Mouse (Mus musculus) neural tube, embryonic 11.5 days (tissue): ENCODE measurements around the gene Smagp. TPM values are rescaled to one million over a fixed set of nuclear protein-coding genes. Genes with fewer than 3 reads are reported as not detected.

Source experiments
- ATAC-seq: fragments of 200-750 bp; cut with Nextera tagmentation; 2 replicates; pipeline ENCODE4 v1.8.0; 2017; ENCODE audit warnings: moderate number of reproducible peaks, mild to moderate bottlenecking, moderate TSS enrichment, moderate library complexity; ENCODE audit not compliant: insufficient read depth, low FRiP score, low TSS enrichment
- DNase-seq: peaks from one replicate; pipeline ENCODE4 v3.0.0-alpha.2; 2015; ENCODE audit warnings: low spot score
- H3K27ac ChIP-seq: fragments of 300-500 bp; sonication (generic); 2 replicates; pipeline ENCODE4 v1.5.1; 2014; ENCODE audit warnings: low read depth, mild to moderate bottlenecking, low read length
- H3K27me3 ChIP-seq: fragments of 300-500 bp; sonication (generic); 2 replicates; pipeline ENCODE4 v1.6.1; 2014; ENCODE audit warnings: mild to moderate bottlenecking, low read length, mixed read lengths; ENCODE audit not compliant: control insufficient read depth, insufficient read depth
- H3K36me3 ChIP-seq: fragments of 300-500 bp; sonication (generic); 2 replicates; pipeline ENCODE4 v1.6.1; 2014; ENCODE audit warnings: mild to moderate bottlenecking, low read length, moderate library complexity, mixed read lengths; ENCODE audit not compliant: control insufficient read depth, insufficient read depth
- H3K4me1 ChIP-seq: fragments of 300-500 bp; sonication (generic); 2 replicates; pipeline ENCODE4 v1.6.1; 2014; ENCODE audit warnings: low read length, mixed read lengths; ENCODE audit not compliant: control insufficient read depth, insufficient read depth
- H3K4me2 ChIP-seq: fragments of 300-500 bp; sonication (generic); 2 replicates; pipeline ENCODE4 v1.6.1; 2014; ENCODE audit warnings: low read depth, mild to moderate bottlenecking, moderate library complexity
- H3K4me3 ChIP-seq: fragments of 300-500 bp; sonication (generic); 2 replicates; pipeline ENCODE4 v1.5.1; 2014; ENCODE audit warnings: low read depth, low read length
- H3K9ac ChIP-seq: fragments of 300-500 bp; sonication (generic); 2 replicates; pipeline ENCODE4 v1.6.1; 2014; ENCODE audit warnings: mild to moderate bottlenecking, low read length
- H3K9me3 ChIP-seq: fragments of 300-500 bp; sonication (generic); 2 replicates; pipeline ENCODE4 v1.6.1; 2016; ENCODE audit warnings: low read length; ENCODE audit not compliant: control insufficient read depth
- WGBS: fragments of 180-500 bp; shearing (Covaris S2); extraction: QIAGEN DNeasy Blood & Tissue Kit; methylation state at CpG from one replicate; pipeline ENCODE4 v1.1.7; 2014; 5-methylcytosine and 5-hydroxymethylcytosine counted together
- polyA plus RNA-seq: library from polyadenylated mRNA; unstranded; fragments of >200 nt; fragmentation: Nextera tagmentation; extraction: Ambion mirVana; gene quantifications from 2 replicates; pipeline ENCODE4 v1.2.1, GENCODE M21; 2014

The Smagp gene
- polyA plus RNA-seq, 1 experiment from 2014 or later: 3.8 TPM

- Histone ChIP-seq H3K9ac (no peak overlapping the region), H3K4me2 (no peak overlapping the region), H3K4me3 (no peak overlapping the region), H3K27ac (no peak overlapping the region), H3K9me3 (no peaks in the 10 kb centered on the region), H3K27me3 (no peaks in the 10 kb centered on the region), H3K36me3 (no peaks in the 10 kb centered on the region), H3K4me1 (0 out of 2 replicates have a peak, but pooled peaks cover 3% of the 10 kb centered on the region)
- 82% methylated on average over 5 of the region's 5 CpGs for WGBS
- ATAC-seq (no peak), DNase-seq (no peak)
Observed at GRCm38 (mm10) chr15:100667871-100668545, 31.3 kb upstream of the Smagp start.

GRCm38 (mm10) chr15:100667420-100667819 lies 30.7 kb upstream of the Smagp start:
- no peak for DNase-seq
- WGBS: 51% methylated on average over 6 of the region's 6 CpGs
- H3K27me3 ChIP-seq: no peaks in the 10 kb centered on the region
- no peak overlapping the region for H3K4me2 ChIP-seq
- no peak for ATAC-seq
- H3K9ac ChIP-seq: no peak overlapping the region
- H3K36me3 ChIP-seq: no peaks in the 10 kb centered on the region
- H3K4me3 ChIP-seq: no peak overlapping the region
- H3K9me3 ChIP-seq: no peaks in the 10 kb centered on the region
- 0 out of 2 replicates have a peak, but pooled peaks cover 3% of the 10 kb centered on the region for H3K4me1 ChIP-seq
- no peak overlapping the region for H3K27ac ChIP-seq

- H3K9ac ChIP-seq: no peak overlapping the region
- H3K36me3 ChIP-seq: no peaks in the 10 kb centered on the region
- no peak overlapping the region for H3K27ac ChIP-seq
- H3K4me1 ChIP-seq: 0 out of 2 replicates have a peak, but pooled peaks cover 3% of the 10 kb centered on the region
- no peaks in the 10 kb centered on the region for H3K27me3 ChIP-seq
- no peaks in the 10 kb centered on the region for H3K9me3 ChIP-seq
- 15% methylated on average over 12 of the region's 12 CpGs for WGBS
- ATAC-seq (no peak), DNase-seq (no peak)
- H3K4me2 ChIP-seq: no peak overlapping the region
- no peak overlapping the region for H3K4me3 ChIP-seq
Observed at GRCm38 (mm10) chr15:100666851-100667250, 30.1 kb upstream of the Smagp start.

- Histone ChIP-seq H3K4me3 (no peak overlapping the region), H3K27me3 (no peaks in the 10 kb centered on the region), H3K36me3 (no peaks in the 10 kb centered on the region), H3K9me3 (no peaks in the 10 kb centered on the region), H3K4me2 (no peak overlapping the region), H3K27ac (no peak overlapping the region), H3K4me1 (0 out of 2 replicates have a peak, but pooled peaks cover 3% of the 10 kb centered on the region), H3K9ac (no peak overlapping the region)
- DNase-seq (no peak), ATAC-seq (no peak)
- WGBS: under 1% methylated on average over 7 of the region's 7 CpGs
Observed at GRCm38 (mm10) chr15:100666219-100666696, 29.5 kb upstream of the Smagp start.

GRCm38 (mm10) chr15:100665411-100666218 lies 28.9 kb upstream of the Smagp start:
- no peaks in the 10 kb centered on the region for H3K9me3 ChIP-seq
- H3K4me3 ChIP-seq: no peak overlapping the region
- H3K36me3 ChIP-seq: no peaks in the 10 kb centered on the region
- 0 out of 2 replicates have a peak, but pooled peaks cover 3% of the 10 kb centered on the region for H3K4me1 ChIP-seq
- DNase-seq (no peak), ATAC-seq (no peak)
- H3K27ac ChIP-seq: no peak overlapping the region
- H3K4me2 ChIP-seq: no peak overlapping the region
- no peak overlapping the region for H3K9ac ChIP-seq
- H3K27me3 ChIP-seq: no peaks in the 10 kb centered on the region
- 29% methylated on average over 9 of the region's 9 CpGs for WGBS

- WGBS: 76% methylated on average over 9 of the region's 9 CpGs
- no peaks in the 10 kb centered on the region for H3K9me3 ChIP-seq
- no peak for DNase-seq
- no peaks in the 10 kb centered on the region for H3K36me3 ChIP-seq
- H3K9ac ChIP-seq: no peak overlapping the region
- no peak overlapping the region for H3K4me3 ChIP-seq
- H3K27ac ChIP-seq: no peak overlapping the region
- H3K4me2 ChIP-seq: no peak overlapping the region
- no peak for ATAC-seq
- 0 out of 2 replicates have a peak, but pooled peaks cover 3% of the 10 kb centered on the region for H3K4me1 ChIP-seq
- no peaks in the 10 kb centered on the region for H3K27me3 ChIP-seq
Observed at GRCm38 (mm10) chr15:100664813-100665274, 28.1 kb upstream of the Smagp start.

GRCm38 (mm10) chr15:100660805-100661204 lies 24.1 kb upstream of the Smagp start:
- no peaks in the 10 kb centered on the region for H3K27me3 ChIP-seq
- no peaks in the 10 kb centered on the region for H3K36me3 ChIP-seq
- 87% methylated on average over 5 of the region's 5 CpGs for WGBS
- no peak overlapping the region for H3K9ac ChIP-seq
- no peak overlapping the region for H3K4me3 ChIP-seq
- no peaks in the 10 kb centered on the region for H3K9me3 ChIP-seq
- no peaks in the 10 kb centered on the region for H3K4me1 ChIP-seq
- DNase-seq: no peak
- ATAC-seq: no peak
- H3K27ac ChIP-seq: no peak overlapping the region
- no peak overlapping the region for H3K4me2 ChIP-seq

- no peaks in the 10 kb centered on the region for H3K36me3 ChIP-seq
- no peak for ATAC-seq
- H3K9me3 ChIP-seq: no peaks in the 10 kb centered on the region
- DNase-seq: no peak
- H3K9ac ChIP-seq: no peak overlapping the region
- no peaks in the 10 kb centered on the region for H3K27me3 ChIP-seq
- no peak overlapping the region for H3K4me3 ChIP-seq
- 85% methylated on average over 9 of the region's 9 CpGs for WGBS
- no peak overlapping the region for H3K4me2 ChIP-seq
- H3K27ac ChIP-seq: no peak overlapping the region
- H3K4me1 ChIP-seq: no peaks in the 10 kb centered on the region
Observed at GRCm38 (mm10) chr15:100660306-100660705, 23.6 kb upstream of the Smagp start.
